Comparison of ENCODE assay signal across 18 mouse cellular contexts in the genomic region with DNA sequence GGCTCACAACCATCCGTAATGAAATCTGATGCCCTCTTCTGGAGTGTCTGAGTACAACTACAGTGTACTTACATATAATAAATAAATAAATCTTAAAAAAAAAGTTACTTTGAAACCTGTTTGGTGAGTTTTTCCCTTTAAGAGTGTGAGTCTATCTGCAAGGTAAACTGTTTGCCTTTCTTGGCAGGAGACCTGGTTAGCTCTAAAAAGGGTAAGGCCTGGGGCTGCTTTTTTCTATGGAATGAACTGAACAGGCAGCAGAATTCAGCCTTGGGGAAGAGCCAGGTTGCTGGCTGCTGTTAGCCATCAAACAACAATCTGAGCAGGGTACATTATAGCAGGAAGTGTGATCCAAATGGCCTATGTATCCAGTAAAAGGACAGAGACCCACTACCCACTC. TPM values are rescaled to one million over a fixed set of nuclear protein-coding genes. Genes with fewer than 3 reads are reported as not detected.
DNase-seq lines count a peak whose midpoint lies in the region; ATAC-seq lines count a peak whose summit lies in the region.
"Had no signal": no experiment of that assay in that cellular context is flagged by ENCODE, and none has a peak within 500 bp of the region (broad histone marks: within the 10 kb centered on the region; RNA-seq: fewer than 3 reads in every experiment).

No protein-coding gene starts in this region.

- ATAC-seq in embryonic facial prominence, embryonic 15.5 days (ENCODE audit: insufficient number of reproducible peaks, low FRiP score, low TSS enrichment, low read depth): no peak
- ATAC-seq in kidney, embryonic 16.5 days (ENCODE audit: low FRiP score, low TSS enrichment): no peak
- ATAC-seq: inflammation-experienced regulatory T-cells, adult 6 months had no signal

- no peak overlapping the region for H3K4me3 ChIP-seq in embryonic facial prominence, embryonic 15.5 days (replicated peaks)
- H3K4me3 ChIP-seq in kidney, embryonic 16.5 days (ENCODE audit: low read length): no peak overlapping the region
- H3K4me3 ChIP-seq: embryonic facial prominence, embryonic 13.5 days; hindbrain, embryonic 12.5 days; limb, embryonic 13.5 days; neural tube, embryonic 12.5 days had no signal

- no peak overlapping the region for H3K4me2 ChIP-seq in embryonic facial prominence, embryonic 15.5 days (replicated peaks)
- H3K4me2 ChIP-seq in kidney, embryonic 16.5 days (replicated peaks; ENCODE audit: low read depth, low read length): no peak overlapping the region
- H3K4me2 ChIP-seq: embryonic facial prominence, embryonic 13.5 days; hindbrain, embryonic 12.5 days; limb, embryonic 13.5 days; neural tube, embryonic 12.5 days had no signal

- peak overlapping the region; percentile 29 for H3K27ac ChIP-seq in embryonic facial prominence, embryonic 15.5 days (replicated peaks)
- peak overlapping the region; percentile 34; the same call in 1 of the 2 replicates for H3K27ac ChIP-seq in kidney, embryonic 16.5 days (ENCODE audit: low read length)
- H3K27ac ChIP-seq: embryonic facial prominence, embryonic 13.5 days; hindbrain, embryonic 12.5 days; limb, embryonic 13.5 days; neural tube, embryonic 12.5 days had no signal

- H3K27me3 ChIP-seq in embryonic facial prominence, embryonic 15.5 days: no peaks in the 10 kb centered on the region
- H3K27me3 ChIP-seq in kidney, embryonic 16.5 days (ENCODE audit: insufficient read depth, low read length): no peaks in the 10 kb centered on the region
- H3K27me3 ChIP-seq: embryonic facial prominence, embryonic 13.5 days; hindbrain, embryonic 12.5 days; limb, embryonic 13.5 days; neural tube, embryonic 12.5 days had no signal

- peak; percentile 15 for DNase-seq in kidney, adult 18-20 months
- DNase-seq in kidney, postnatal 4 days: no peak
- peak; percentile 43 for DNase-seq in lung, postnatal 25 days (ENCODE audit: low spot score)
- no peak for DNase-seq in T-cell, adult 2 months (ENCODE audit: low spot score)
- no peak for DNase-seq in layer of hippocampus, adult 8-10 months (ENCODE audit: low spot score in 2 of 2)
- DNase-seq in right cerebral cortex, postnatal 14 days: no peak
- DNase-seq: adrenal gland, postnatal 25 days; cerebellum, adult 2 months; gastrocnemius, postnatal 14 days; thymus, adult 2 months had no signal

- H3K36me3 ChIP-seq in embryonic facial prominence, embryonic 15.5 days: no peaks in the 10 kb centered on the region
- no peaks in the 10 kb centered on the region for H3K36me3 ChIP-seq in kidney, embryonic 16.5 days (ENCODE audit: insufficient read depth, low read length)
- H3K36me3 ChIP-seq: embryonic facial prominence, embryonic 13.5 days; hindbrain, embryonic 12.5 days; limb, embryonic 13.5 days; neural tube, embryonic 12.5 days had no signal

- 58% methylated on average over 1 of the region's 1 CpGs for WGBS in embryonic facial prominence, embryonic 15.5 days
- WGBS in kidney, embryonic 16.5 days: 72% methylated on average over 1 of the region's 1 CpGs

- H3K4me1 ChIP-seq in embryonic facial prominence, embryonic 15.5 days: 0 out of 2 replicates have a peak, but pooled peaks cover 4% of the 10 kb centered on the region
- no peaks in the 10 kb centered on the region for H3K4me1 ChIP-seq in kidney, embryonic 16.5 days (ENCODE audit: insufficient read depth, low read length)
- H3K4me1 ChIP-seq: embryonic facial prominence, embryonic 13.5 days; hindbrain, embryonic 12.5 days; limb, embryonic 13.5 days; neural tube, embryonic 12.5 days had no signal

- no peaks in the 10 kb centered on the region for H3K9me3 ChIP-seq in embryonic facial prominence, embryonic 15.5 days (replicated peaks)
- H3K9me3 ChIP-seq in kidney, embryonic 16.5 days (ENCODE audit: low read length): no peaks in the 10 kb centered on the region
- H3K9me3 ChIP-seq: hindbrain, embryonic 12.5 days; neural tube, embryonic 12.5 days had no signal

- H3K9ac ChIP-seq in embryonic facial prominence, embryonic 15.5 days: no peak overlapping the region
- H3K9ac ChIP-seq in kidney, embryonic 16.5 days (replicated peaks; ENCODE audit: low read length): no peak overlapping the region
- H3K9ac ChIP-seq: embryonic facial prominence, embryonic 13.5 days; hindbrain, embryonic 12.5 days; limb, embryonic 13.5 days; neural tube, embryonic 12.5 days had no signal

RNA-seq across cellular contexts. Expression of gene Med15, which starts 10.1 kb away (rescaled TPM):
- 45.9 and 54.6 TPM in 2 replicates for polyA plus RNA-seq in embryonic facial prominence, embryonic 15.5 days (2015; fragmentation: Nextera tagmentation; extraction: Ambion mirVana)
- 44.1 and 56.1 TPM in 2 replicates for polyA plus RNA-seq in kidney, embryonic 16.5 days (2015; fragmentation: Nextera tagmentation; extraction: Ambion mirVana)
- total RNA-seq in layer of hippocampus, adult 8-10 months (2022): 10 to 100 TPM; 72.6 to 84.6 (median 78.3) TPM

RNA-seq across cellular contexts. Expression of gene Klhl22, which starts 16.6 kb away (rescaled TPM):
- polyA plus RNA-seq in embryonic facial prominence, embryonic 15.5 days (2015; fragmentation: Nextera tagmentation; extraction: Ambion mirVana): 91.5 and 93.4 TPM in 2 replicates
- 69.8 and 72.0 TPM in 2 replicates for polyA plus RNA-seq in kidney, embryonic 16.5 days (2015; fragmentation: Nextera tagmentation; extraction: Ambion mirVana)
- total RNA-seq in layer of hippocampus, adult 8-10 months (2022): 100 to 1,000 TPM in 2 of 4 experiments, 10 to 100 TPM in 2; 95.8 to 105 (median 101) TPM

RNA-seq across cellular contexts. Expression of gene Scarf2, which starts 54.3 kb away (rescaled TPM):
- 40.7 and 43.4 TPM in 2 replicates for polyA plus RNA-seq in embryonic facial prominence, embryonic 15.5 days (2015; fragmentation: Nextera tagmentation; extraction: Ambion mirVana)
- 8.1 and 8.9 TPM in 2 replicates for polyA plus RNA-seq in kidney, embryonic 16.5 days (2015; fragmentation: Nextera tagmentation; extraction: Ambion mirVana)
- 1 to 10 TPM; 1.9 to 4.7 (median 3.0) TPM for total RNA-seq in layer of hippocampus, adult 8-10 months (2022)
- total RNA-seq: megakaryocyte-erythroid progenitor cell, adult 5-6 weeks had no signal
- polyA plus RNA-seq: inflammation-experienced regulatory T-cells, adult 6 months had no signal

Comparison
In these comparisons a context has a peak if more than half of its experiments do, and no peak if none do; other contexts are left out.
1. DNase-seq: peak in kidney, adult 18-20 months (single experiment) and lung, postnatal 25 days (single experiment); none in kidney, postnatal 4 days (0 of 2), T-cell, adult 2 months (single experiment), layer of hippocampus, adult 8-10 months (0 of 2) and right cerebral cortex, postnatal 14 days (single experiment).